Mouse (Mus musculus): ENCODE measurements around the gene Rufy1.

- TF ChIP-seq CTCF (IDR thresholded peaks at IDR 0.05; ENCODE audit: extremely low read depth, insufficient read depth, insufficient read length, insufficient replicate concordance), result no peak
- no peak for TF ChIP-seq POLR2A (IDR thresholded peaks at IDR 0.05; ENCODE audit: low read depth, low read length)
These were observed 41.9 kb downstream of the Rufy1 start for GRCm38 (mm10) chr11:50389011-50389410.
